Mouse (Mus musculus) cerebellum, adult 9-10 months (tissue): ENCODE results near the gene Tril.

Source experiments
- DNase-seq: peaks from one replicate; pipeline ENCODE4 v3.0.0; 2022

The Tril gene

DNA sequence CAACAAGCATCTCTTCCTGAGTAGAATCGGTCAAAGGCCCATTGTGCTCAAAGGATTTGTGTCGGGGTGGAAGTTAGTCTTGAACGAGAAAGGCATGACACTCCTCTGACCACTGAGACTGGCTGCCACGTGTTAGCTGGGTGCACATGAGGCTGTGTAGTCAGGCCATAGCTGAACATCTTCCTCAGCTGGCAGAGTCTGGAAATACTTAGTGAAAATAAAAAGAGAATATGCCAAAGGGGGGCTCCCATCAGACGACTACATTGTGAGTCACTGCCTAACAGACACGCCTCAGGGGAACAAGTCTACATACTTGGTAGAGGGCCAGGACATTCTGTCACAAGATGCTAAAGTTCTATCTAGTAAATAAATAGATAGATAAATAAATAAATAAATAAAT lies 16.5 kb downstream of the Tril start:
- no peak for DNase-seq

DNA sequence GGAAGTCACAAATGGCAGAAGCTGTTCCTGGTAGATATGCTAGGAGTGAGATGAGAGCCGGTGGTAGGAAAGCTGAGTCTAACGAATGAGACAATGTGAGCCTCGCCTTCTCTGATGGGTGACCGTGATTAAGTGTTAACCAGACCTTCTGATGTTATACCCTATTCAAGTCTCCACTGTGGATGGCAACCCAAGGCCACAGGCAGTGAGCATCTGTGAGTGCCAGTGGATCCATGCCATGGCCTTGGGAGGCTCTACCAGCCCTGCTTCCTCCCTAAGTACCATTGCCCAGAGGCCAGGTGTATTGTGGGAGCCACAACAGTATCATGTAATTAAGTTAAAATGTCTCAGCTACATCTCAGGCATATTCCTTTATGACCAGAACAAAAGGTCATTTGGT lies 17.1 kb downstream of the Tril start:
- DNase-seq = no peak

- no peak for DNase-seq
Measured at GRCm38 (mm10) chr6:53801893-53802286, 18.7 kb downstream of the Tril start.

DNA sequence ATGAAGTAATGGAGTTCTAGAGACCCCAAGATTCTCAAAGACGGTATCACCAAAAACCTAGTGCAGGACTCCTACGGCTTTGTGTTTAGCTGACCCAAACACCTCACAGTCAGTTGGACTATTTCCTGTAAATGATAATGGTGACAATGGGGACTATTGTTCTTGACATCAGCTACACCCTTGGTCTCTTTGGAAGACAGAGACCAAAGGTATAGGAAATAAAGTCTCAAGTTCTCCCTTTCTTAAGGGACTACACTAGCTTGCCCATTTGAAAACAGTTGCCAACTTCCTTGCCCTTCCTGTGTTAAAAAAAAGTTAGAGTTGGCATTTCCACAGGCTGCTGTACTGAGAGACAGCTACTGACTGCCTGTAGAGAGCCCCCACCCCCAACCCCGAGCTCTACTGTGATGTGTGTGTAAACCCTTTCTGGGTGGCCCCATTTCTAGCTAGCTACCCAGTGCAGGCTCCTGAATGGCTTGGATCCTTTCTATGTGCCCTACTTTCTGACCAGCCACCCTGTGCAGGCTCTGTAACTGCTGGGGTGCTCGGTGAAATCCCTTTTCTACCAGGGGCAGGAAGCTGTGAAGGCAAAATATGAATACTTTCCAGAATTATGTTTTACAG lies 19.2 kb downstream of the Tril start:
- DNase-seq = no peak

DNA sequence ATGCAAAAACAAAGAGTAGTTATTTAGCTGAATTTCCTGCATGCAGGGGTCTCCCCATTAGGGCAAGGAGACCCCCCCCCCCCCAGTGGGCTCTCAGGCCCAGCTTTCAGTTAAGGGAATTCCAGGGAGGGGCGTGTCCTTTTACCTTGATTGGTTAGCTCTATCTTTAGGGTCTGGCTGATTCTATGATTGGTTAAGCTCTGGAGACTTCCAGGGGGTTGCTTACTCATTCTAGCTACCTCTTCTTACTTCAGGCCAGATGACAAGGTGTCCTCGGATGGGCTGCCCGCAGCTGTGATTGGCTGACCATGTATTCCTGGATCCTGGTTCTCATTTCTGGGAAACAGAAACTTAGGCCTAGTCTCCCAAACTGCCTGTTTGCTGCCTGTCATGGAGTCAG lies 21.8 kb downstream of the Tril start:
- no peak for DNase-seq

DNA sequence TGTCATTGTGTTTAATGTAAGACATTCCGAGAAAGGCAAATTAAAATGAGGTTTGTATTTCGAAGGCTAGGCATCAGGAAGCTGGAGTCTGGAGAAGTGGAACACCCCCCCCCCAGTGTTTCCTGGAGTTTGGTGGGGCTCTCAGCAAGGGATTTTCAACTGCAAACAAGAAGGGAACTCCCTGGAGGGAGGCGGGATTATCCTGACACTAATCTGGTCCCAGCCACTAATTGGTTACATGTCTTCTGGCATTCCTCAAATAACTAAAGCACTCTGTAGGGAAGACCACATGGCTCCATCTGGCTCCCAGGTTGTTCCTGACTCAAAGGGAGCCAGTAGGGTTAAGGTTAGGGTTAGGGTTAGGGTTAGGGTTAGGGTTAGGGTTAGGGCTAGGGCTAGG lies 23.8 kb downstream of the Tril start:
- DNase-seq = no peak

DNA sequence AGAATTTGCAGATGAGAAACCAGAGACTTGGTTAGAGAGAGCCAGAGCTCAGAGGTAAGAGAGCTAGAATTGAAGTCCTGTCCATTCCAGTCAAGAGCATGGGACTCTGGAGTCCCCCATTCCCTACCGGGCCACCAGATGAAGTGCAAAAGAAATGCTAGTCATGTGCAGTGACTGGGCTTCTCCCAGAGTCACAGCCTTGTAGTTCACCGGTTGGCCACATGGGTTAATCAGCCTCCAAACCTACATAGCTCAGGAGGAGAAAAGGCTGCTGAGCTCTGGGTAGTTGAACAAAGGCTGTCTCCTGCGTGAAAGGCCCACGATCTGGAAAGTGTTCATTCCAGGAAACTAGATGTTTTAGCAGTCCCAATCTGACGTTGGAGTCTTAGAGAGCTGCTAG lies 24.8 kb downstream of the Tril start:
- peak; percentile 58 for DNase-seq

DNA sequence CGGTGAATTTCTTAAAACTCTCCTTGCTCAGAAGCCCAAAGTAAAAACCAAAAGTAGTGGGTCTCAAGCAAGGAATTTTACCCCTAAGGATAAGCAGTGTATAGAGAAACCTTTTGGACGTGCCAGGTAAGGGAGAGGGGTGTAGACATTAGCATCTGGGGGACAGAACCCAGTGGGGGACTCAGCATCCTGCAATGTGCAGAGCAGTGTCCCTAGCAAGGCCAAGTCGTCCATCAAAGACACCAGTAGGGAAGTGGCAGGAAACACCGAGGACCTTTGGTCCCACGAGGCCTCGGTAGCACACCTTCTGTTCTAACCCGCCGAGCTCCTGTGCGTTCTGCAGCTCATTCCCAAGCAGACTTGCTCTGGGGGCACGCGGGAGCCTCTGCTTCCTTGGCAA lies 25.6 kb downstream of the Tril start:
- DNase-seq = no peak

DNA sequence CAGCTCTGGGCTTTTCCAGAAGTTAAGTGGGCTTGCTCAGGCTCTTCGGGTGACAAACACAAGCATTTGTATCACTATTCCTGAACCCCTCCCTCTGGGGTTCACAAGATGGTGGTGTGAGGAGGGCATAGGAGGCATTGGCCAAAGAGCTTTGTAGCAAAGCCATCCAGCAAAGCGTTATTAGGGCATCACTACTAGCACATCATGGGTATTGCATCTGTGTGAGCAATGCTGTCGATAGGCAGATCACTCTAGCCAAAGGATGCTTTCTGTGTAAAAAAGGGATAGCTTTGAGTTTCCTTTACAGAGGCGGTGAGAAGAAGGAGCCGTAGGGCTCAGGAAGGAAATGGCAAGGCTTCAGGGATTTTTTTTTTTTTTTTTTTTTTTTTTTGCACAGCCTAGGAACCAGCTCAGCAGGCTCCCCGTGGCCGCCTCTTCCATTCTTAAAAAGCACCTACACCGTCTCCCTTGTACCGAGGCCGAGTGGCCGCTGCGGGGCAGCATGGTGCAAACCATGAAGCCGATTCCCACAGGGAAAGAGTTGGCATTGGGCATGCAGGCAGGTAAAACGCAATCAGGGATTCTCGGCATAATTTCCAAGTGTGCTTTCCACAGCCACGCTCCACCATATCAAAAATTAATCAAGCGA lies 26.2 kb downstream of the Tril start:
- DNase-seq = peak; percentile 87

DNA sequence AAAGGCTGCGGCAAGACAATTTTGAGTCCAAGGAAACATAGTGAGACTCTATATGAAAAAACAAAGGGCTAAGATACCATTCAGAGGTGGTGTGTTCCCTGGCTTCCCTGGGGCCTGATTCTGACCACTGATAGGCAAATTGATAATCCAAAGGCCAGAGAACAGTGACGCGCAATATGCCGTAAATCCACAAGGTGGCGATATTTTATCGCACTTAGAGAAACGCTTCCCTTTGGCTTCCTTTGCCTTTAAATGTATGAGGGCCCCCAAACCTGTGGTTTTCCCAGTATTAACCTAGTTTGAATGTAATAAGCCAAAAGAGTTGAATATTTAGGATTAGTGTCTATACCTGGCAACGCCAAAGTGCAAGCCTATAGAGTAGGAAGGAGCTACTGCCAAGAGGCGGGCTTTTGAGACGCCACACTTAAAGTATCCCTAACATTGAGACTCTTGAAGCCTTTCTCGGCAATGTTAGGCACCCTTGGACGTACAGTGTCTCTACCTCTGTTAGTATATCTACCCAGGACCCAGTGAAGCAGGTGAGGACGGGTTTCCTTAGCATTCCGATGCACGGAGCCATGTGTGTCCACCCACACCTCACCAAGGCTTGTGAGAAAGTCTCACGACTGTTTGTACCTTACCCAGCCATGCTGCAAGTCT lies 37.6 kb downstream of the Tril start:
- DNase-seq = peak; percentile 56

DNA sequence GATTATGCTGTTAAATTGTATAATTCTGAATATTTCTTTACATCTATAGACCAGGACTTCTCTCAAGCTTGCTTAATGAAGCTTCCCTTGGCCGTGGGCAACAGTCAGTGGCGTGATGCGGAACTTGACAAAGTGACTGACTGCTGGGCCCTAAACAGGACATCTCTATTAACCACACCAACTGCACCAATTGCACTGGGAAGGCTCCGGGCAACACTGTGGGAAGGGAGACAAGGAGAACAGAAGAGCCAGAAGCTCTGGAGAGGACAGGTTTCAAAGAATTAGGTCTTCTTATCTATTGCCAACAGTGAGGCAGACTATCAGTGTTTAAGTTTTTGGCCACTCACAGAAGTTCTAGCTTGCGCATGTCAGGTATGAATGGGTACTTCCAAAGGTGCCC lies 38.4 kb downstream of the Tril start:
- DNase-seq = no peak

DNA sequence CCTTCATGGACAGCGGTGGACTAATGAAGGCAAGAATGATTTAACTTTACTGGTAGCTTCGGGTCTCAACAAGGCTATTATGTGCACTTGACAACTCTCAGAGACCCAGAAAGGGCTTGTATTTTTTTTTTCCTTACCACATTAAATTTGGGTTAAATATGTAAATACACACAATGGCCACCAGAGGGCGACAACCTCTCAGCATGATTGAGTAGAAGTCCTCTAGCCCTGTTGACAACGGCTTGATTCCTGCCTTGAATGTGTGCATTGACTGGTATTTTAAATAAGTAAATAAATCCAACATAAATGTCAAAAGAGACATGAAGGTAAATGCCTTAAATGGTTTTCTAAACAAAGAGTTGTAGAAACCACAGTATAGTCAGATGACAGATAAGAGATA lies 39.5 kb downstream of the Tril start:
- peak; percentile 60 for DNase-seq

DNA sequence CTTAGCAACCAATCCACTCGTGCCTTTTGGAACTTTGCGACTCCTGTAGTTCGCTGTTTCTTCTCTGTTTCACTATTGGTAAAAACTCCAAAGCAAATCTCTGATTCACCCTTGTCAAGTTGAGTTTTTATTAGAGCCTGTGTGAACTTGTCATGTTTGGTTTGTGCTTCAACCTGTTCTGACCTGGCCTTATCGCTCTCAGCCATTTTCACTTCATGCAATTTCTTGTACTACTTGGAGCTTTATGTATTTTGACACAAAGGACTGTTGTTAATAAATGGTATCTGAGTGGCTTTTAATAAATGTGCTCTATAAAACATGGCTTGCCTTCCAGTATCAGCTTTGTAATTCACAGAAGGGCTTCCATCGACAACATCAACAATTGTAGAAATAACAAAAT lies 40.6 kb downstream of the Tril start:
- no peak for DNase-seq

GRCm38 (mm10) chr6:53779526-53779925 lies 41.1 kb downstream of the Tril start:
- DNase-seq = no peak

- DNase-seq = no peak
Measured at GRCm38 (mm10) chr6:53778424-53778955, 42.1 kb downstream of the Tril start.

GRCm38 (mm10) chr6:53768275-53768674 lies 52.4 kb downstream of the Tril start:
- no peak for DNase-seq

- no peak for DNase-seq
Measured at GRCm38 (mm10) chr6:53766243-53766915, 54.3 kb downstream of the Tril start.

DNA sequence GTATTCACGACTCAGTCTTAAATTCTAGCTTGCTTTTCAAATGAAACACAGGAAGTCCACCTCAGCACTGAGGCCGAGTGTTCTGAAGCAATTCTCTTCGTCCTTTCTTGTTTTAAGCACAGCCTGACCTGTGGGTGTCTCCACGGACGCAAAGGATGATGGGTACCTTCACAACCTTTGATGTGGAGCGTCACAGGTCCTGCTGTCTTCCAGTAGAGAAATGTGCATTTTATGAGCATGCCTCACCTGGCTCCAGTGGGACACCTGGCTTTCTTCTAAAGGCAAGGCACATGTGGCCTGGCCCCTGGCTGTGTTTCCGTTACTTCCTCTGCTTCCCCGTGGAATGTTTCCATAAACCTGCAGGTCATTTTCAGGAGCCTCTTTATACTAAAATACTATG lies 54.9 kb downstream of the Tril start:
- no peak for DNase-seq
